Mouse (Mus musculus): ENCODE data around the gene Auts2. TPM values are rescaled to one million over a fixed set of nuclear protein-coding genes. Genes with fewer than 3 reads are reported as not detected.
A peak's percentile ranks its signal among the peaks of the same experiment; 100 is the strongest.

Auts2 gene
- polyA plus RNA-seq, 1 experiment from 2014 or later, result 27.3 TPM

GRCm38 (mm10) chr5:131492535-131492934 lies 1050.6 kb downstream of the Auts2 start:
- Histone ChIP-seq H3K4me1 (ENCODE audit: insufficient read depth) (no peaks in the 10 kb centered on the region), H3K9me3 (ENCODE audit: low read depth, low read length) (no peaks in the 10 kb centered on the region), H3K36me3 (ENCODE audit: insufficient read depth) (no peaks in the 10 kb centered on the region), H3K9ac (no peak overlapping the region), H3K27me3 (ENCODE audit: insufficient read depth, low read length) (no peaks in the 10 kb centered on the region), H3K4me2 (no peak overlapping the region), H3K27ac (ENCODE audit: low read depth) (no peak overlapping the region), H3K4me3 (ENCODE audit: low read depth, low read length) (no peak overlapping the region)
- ATAC-seq (ENCODE audit: insufficient read depth) (no peak), DNase-seq (peak; percentile 17)
- WGBS, result 71% methylated on average over 8 of the region's 8 CpGs
- TF ChIP-seq CTCF (IDR thresholded peaks at IDR 0.05; ENCODE audit: low read depth), result peak; percentile 61

GRCm38 (mm10) chr5:131491843-131492242 lies 1051.3 kb downstream of the Auts2 start:
- Histone ChIP-seq H3K27me3 (ENCODE audit: insufficient read depth, low read length) (no peaks in the 10 kb centered on the region), H3K9ac (no peak overlapping the region), H3K27ac (ENCODE audit: low read depth) (no peak overlapping the region; the same call in 1 of the 2 replicates), H3K4me2 (no peak overlapping the region), H3K4me3 (ENCODE audit: low read depth, low read length) (no peak overlapping the region), H3K9me3 (ENCODE audit: low read depth, low read length) (no peaks in the 10 kb centered on the region), H3K36me3 (ENCODE audit: insufficient read depth) (no peaks in the 10 kb centered on the region), H3K4me1 (ENCODE audit: insufficient read depth) (no peaks in the 10 kb centered on the region)
- ATAC-seq (ENCODE audit: insufficient read depth) (no peak), DNase-seq (no peak)
- 56% methylated on average over 8 of the region's 8 CpGs for WGBS
- TF ChIP-seq CTCF (IDR thresholded peaks at IDR 0.05; ENCODE audit: low read depth), result no peak

- ATAC-seq (ENCODE audit: insufficient read depth), result no peak
Measured at GRCm38 (mm10) chr5:131490811-131491210, 1052.3 kb downstream of the Auts2 start.

GRCm38 (mm10) chr5:131489846-131490245 lies 1053.3 kb downstream of the Auts2 start:
- DNase-seq (no peak), ATAC-seq (ENCODE audit: insufficient read depth) (no peak)
- H3K9ac ChIP-seq, result no peak overlapping the region
- TF ChIP-seq CTCF (IDR thresholded peaks at IDR 0.05; ENCODE audit: low read depth), result no peak
- H3K4me1 ChIP-seq (ENCODE audit: insufficient read depth), result no peaks in the 10 kb centered on the region
- H3K36me3 ChIP-seq (ENCODE audit: insufficient read depth), result no peaks in the 10 kb centered on the region
- H3K9me3 ChIP-seq (ENCODE audit: low read depth, low read length), result no peaks in the 10 kb centered on the region
- H3K4me2 ChIP-seq, result no peak overlapping the region
- H3K27ac ChIP-seq (ENCODE audit: low read depth), result no peak overlapping the region
- H3K27me3 ChIP-seq (ENCODE audit: insufficient read depth, low read length), result no peaks in the 10 kb centered on the region
- no peak overlapping the region for H3K4me3 ChIP-seq (ENCODE audit: low read depth, low read length)
- WGBS, result 85% methylated on average over 7 of the region's 7 CpGs

More at GRCm38 (mm10) chr5:131490811-131491210, 1052.3 kb downstream of the Auts2 start:
- no peak for TF ChIP-seq CTCF (IDR thresholded peaks at IDR 0.05; ENCODE audit: low read depth)
- H3K4me2 ChIP-seq, result no peak overlapping the region
- H3K9ac ChIP-seq, result no peak overlapping the region
- DNase-seq, result no peak
- H3K36me3 ChIP-seq (ENCODE audit: insufficient read depth), result no peaks in the 10 kb centered on the region
- no peak overlapping the region for H3K27ac ChIP-seq (ENCODE audit: low read depth)
- H3K9me3 ChIP-seq (ENCODE audit: low read depth, low read length), result no peaks in the 10 kb centered on the region
- WGBS, result 81% methylated on average over 2 of the region's 2 CpGs
- H3K4me1 ChIP-seq (ENCODE audit: insufficient read depth), result no peaks in the 10 kb centered on the region
- H3K4me3 ChIP-seq (ENCODE audit: low read depth, low read length), result no peak overlapping the region
- no peaks in the 10 kb centered on the region for H3K27me3 ChIP-seq (ENCODE audit: insufficient read depth, low read length)

GRCm38 (mm10) chr5:131486527-131486926 lies 1056.6 kb downstream of the Auts2 start:
- 70% methylated on average over 4 of the region's 4 CpGs for WGBS
- ATAC-seq (ENCODE audit: insufficient read depth), result no peak
- Histone ChIP-seq H3K4me1 (ENCODE audit: insufficient read depth) (no peaks in the 10 kb centered on the region), H3K4me2 (no peak overlapping the region), H3K27me3 (ENCODE audit: insufficient read depth, low read length) (no peaks in the 10 kb centered on the region), H3K27ac (ENCODE audit: low read depth) (no peak overlapping the region), H3K9me3 (ENCODE audit: low read depth, low read length) (no peaks in the 10 kb centered on the region), H3K4me3 (ENCODE audit: low read depth, low read length) (no peak overlapping the region), H3K9ac (no peak overlapping the region), H3K36me3 (ENCODE audit: insufficient read depth) (no peaks in the 10 kb centered on the region)
- peak; percentile 8 for DNase-seq
- TF ChIP-seq CTCF (IDR thresholded peaks at IDR 0.05; ENCODE audit: low read depth), result no peak

GRCm38 (mm10) chr5:131475278-131475677 lies 1067.9 kb downstream of the Auts2 start:
- Histone ChIP-seq H3K27ac (ENCODE audit: low read depth) (no peak overlapping the region), H3K36me3 (ENCODE audit: insufficient read depth) (peaks cover 50% of the 10 kb centered on the region), H3K4me1 (ENCODE audit: insufficient read depth) (no peaks in the 10 kb centered on the region), H3K4me2 (no peak overlapping the region), H3K9ac (no peak overlapping the region), H3K9me3 (ENCODE audit: low read depth, low read length) (peaks cover 5% of the 10 kb centered on the region; the same call in 1 of the 2 replicates), H3K4me3 (ENCODE audit: low read depth, low read length) (no peak overlapping the region), H3K27me3 (ENCODE audit: insufficient read depth, low read length) (no peaks in the 10 kb centered on the region)
- ATAC-seq (ENCODE audit: insufficient read depth) (no peak), DNase-seq (no peak)
- TF ChIP-seq CTCF (IDR thresholded peaks at IDR 0.05; ENCODE audit: low read depth), result no peak

- Histone ChIP-seq H3K36me3 (ENCODE audit: insufficient read depth) (peaks cover 57% of the 10 kb centered on the region), H3K9me3 (ENCODE audit: low read depth, low read length) (no peaks in the 10 kb centered on the region), H3K27me3 (ENCODE audit: insufficient read depth, low read length) (no peaks in the 10 kb centered on the region), H3K4me2 (no peak overlapping the region), H3K9ac (no peak overlapping the region), H3K4me1 (ENCODE audit: insufficient read depth) (no peaks in the 10 kb centered on the region), H3K27ac (ENCODE audit: low read depth) (no peak overlapping the region), H3K4me3 (ENCODE audit: low read depth, low read length) (no peak overlapping the region)
- WGBS, result 92% methylated on average over 4 of the region's 4 CpGs
- ATAC-seq (ENCODE audit: insufficient read depth) (no peak), DNase-seq (no peak)
- no peak for TF ChIP-seq CTCF (IDR thresholded peaks at IDR 0.05; ENCODE audit: low read depth)
Measured at GRCm38 (mm10) chr5:131468609-131469008, 1074.5 kb downstream of the Auts2 start.

- Histone ChIP-seq H3K36me3 (ENCODE audit: insufficient read depth) (peaks cover 49% of the 10 kb centered on the region), H3K9ac (no peak overlapping the region), H3K4me2 (no peak overlapping the region), H3K4me3 (ENCODE audit: low read depth, low read length) (no peak overlapping the region), H3K27ac (ENCODE audit: low read depth) (no peak overlapping the region), H3K4me1 (ENCODE audit: insufficient read depth) (no peaks in the 10 kb centered on the region), H3K27me3 (ENCODE audit: insufficient read depth, low read length) (no peaks in the 10 kb centered on the region), H3K9me3 (ENCODE audit: low read depth, low read length) (no peaks in the 10 kb centered on the region)
- DNase-seq (no peak), ATAC-seq (ENCODE audit: insufficient read depth) (no peak)
- no peak for TF ChIP-seq CTCF (IDR thresholded peaks at IDR 0.05; ENCODE audit: low read depth)
- WGBS, result 96% methylated on average over 9 of the region's 9 CpGs
Measured at GRCm38 (mm10) chr5:131466131-131466530, 1077.0 kb downstream of the Auts2 start.
